Mouse (Mus musculus): Measurements from ENCODE around the gene Trim24.

DNA sequence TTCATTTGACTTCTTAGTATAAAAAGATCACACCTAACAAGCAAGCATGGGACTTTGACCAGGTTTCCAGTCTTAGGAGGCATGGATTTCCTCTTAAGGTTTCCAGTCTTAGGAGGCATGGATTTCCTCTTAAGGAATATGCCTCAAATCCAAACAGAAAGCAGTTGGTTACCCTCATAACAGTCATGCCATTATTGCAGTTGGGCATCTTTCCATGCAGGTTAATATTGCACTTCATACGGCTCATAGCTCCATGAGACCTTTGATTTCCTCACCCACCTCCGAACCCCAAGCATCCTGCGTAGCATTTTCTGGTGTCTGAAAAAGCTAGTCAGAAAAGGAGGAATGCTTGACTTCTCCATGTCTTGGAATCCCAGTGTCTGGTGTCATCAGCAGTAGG is 10.0 kb downstream of the Trim24 start:
- TF ChIP-seq CTCF (IDR thresholded peaks at IDR 0.05; ENCODE audit: borderline replicate concordance, control insufficient read depth, extremely low read depth, insufficient read depth, low read length, poor library complexity) (no peak), POLR2A (IDR thresholded peaks at IDR 0.05; ENCODE audit: control insufficient read depth, extremely low read depth, insufficient read depth, low read length, poor library complexity) (no peak)
